Mouse (Mus musculus): Measurements from ENCODE around the gene Slc25a27.
A peak's percentile ranks its signal among the peaks of the same experiment; 100 is the strongest.

Slc25a27 gene

DNA sequence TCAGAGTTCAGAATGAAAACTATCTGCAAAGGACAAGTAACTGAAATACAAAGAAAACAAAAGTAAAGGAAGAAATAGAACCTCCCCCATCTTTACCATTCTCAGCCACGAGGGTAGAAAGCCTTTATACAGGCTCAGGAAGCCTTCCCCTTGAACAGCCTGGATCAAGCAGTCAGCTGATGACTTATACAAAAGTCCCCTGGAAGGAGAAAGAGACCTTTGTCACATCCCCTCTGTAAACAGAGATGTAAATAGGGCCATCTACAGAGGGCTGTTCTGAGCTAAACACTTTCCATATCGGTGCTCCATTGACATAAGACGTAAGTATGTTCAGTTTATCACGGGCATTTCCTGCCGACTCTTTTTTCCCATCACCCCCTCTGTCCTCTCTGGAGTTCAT, 20.1 kb downstream of the Slc25a27 start:
- ATAC-seq (ENCODE audit: low TSS enrichment): no peak

DNA sequence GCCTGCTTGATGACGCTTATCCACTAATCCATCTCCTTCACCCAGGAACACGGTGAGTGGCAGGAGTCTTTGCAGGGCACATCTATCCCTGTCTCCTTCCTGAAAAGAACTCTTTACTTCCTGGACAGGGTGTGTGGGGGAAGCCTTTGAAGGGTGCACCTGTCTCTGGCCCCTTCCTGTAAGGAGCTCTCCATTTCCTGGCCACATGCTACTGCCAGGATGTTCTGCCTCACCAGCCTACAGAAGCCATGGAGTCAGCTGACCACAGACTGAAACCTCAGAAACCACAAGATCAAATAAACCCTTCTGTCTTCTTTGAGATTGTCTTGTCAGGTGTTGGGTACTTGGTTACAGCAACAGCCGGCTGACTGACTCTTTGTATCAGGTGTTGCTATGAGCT, 21.9 kb downstream of the Slc25a27 start:
- ATAC-seq (ENCODE audit: low TSS enrichment): no peak

DNA sequence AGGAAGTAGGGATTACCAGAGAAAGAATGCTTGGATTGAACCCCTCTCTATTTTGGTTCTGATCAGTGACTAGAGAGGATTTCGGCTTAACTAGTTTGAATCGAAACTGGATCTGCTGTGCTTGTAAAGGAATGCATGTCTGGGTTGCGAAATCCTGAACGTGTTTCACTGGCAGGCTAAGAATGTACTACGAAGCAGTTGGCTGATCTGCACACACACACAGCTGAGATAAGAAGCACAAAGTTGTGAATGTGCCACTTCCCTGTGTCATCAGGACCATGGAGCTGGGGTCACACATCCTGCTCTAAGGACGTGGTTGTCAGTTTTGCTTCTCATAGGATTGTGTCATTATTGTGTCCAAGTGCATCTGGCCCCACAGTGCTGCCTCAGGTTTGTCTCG, 22.6 kb downstream of the Slc25a27 start:
- ATAC-seq (ENCODE audit: low TSS enrichment): 0 out of 2 replicates have a peak, but pooled peaks have one; percentile 16

DNA sequence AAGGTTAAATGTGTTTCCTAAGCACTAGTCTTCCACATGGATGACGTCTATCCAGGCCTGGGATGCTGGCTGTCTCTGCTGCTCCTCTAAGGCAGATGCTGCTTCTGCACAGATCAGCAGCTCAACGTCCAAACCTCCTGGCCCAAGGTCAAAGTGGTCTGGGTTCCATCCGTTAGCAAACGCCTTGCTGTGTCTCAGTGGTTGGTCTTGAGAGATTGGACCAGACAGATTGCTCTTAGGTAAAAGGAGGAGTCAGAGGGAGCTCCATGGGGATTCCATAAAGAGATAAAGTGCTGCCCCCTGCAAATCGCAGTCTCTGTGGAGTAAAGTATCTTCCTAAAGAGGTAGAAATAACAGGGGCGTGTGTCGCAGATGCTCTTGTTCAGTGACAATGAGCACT, 23.8 kb downstream of the Slc25a27 start:
- no peak for ATAC-seq (ENCODE audit: low TSS enrichment)

DNA sequence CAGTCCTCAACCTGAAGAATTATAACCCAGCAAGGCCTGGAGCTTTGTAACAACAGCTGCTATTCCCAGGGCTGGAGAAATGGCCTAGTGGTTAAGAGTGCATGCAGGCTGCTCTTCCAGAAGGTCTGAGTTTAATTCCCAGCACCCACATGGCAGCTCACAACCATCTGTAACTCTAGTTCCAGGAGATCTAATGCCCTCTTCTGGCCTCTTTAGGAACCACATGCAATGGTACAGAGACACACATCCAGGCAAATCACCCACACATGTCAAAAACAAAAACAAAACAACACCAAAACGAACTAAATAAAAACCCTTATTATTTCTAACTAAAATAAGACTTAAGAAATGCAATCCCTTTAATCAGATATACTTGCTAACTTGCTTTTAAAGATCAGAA, 26.2 kb downstream of the Slc25a27 start:
- ATAC-seq (ENCODE audit: low TSS enrichment): no peak

DNA sequence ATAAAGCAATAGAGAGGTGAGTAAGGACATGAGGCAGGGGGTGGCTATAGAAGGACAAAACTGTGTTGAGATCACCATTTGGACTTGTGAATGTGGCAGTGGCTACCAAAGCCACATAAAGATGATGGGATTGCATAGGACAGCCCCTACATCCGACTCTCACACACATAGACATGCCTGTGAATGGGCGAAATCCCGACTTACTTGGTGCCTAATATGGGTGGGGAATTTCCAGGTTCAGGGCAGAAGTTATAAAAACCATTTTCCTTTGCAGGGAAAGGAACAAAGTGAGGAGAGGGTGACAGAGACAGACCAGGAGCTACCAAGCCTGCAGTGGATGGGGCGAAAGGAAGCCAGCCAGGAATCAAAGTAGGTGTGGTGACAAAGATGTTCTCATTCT, 29.9 kb downstream of the Slc25a27 start:
- ATAC-seq (ENCODE audit: low TSS enrichment): no peak

DNA sequence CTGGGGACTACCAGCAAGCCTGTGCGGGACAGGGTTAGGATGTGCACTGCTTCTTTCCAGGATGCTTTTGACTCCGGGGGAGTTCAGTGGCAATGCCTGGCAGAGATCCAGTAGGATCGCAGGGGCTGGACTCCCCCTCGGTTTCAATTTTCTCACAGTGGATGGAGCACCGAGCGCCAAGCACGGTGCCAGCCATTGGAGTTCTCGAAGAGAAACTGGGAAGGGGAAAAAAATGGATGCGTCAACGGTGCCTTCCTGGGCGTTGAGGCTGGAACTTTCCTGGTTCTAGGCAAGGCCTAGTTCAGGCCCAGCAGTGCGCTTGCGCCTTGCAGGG, 36.6 kb downstream of the Slc25a27 start:
- ATAC-seq (ENCODE audit: low TSS enrichment): no peak

DNA sequence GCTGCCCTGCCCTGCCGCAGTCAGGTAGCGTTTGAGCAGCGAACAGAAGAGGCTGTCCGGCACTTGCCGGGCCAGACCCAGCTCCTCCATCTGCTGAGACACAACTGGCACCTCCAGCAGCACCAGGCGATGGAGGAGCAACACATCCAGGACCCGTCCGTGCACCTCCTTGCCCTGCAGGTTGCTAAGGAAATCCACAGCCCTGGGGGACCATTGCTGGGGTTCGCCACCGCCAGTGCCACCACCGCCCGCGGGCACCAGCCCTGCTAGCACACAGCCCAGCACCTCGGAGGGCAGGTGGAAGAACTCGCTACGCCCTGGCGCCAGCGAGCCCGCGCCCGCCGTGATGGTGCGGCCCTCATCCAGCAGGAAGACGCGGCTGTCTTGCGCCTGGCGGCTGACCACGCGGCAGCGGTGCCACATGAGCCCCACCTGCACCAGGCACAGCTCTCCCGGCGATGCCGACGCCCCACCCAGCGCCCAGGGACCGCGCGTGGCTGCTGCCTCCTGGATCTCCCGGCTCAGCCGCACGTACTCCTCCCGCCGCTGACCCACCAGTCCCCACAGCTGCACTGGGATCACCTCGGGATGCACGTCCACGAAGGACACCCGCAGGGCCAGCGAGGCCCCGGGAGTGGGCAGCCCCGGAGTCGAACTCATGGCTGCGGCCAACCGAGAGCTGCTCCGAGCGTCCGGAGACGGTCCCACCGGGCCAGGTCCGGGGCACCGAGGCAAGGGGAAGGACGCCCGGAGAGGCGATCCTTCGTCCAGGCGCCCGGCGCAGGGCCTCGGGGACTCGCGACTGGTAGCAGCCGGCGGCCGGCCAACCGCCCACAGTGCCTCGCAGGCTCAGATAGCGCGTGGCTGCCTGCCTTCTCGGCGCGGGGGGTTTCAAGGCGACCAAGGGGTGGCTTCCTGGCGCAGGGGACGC, 37.3 kb downstream of the Slc25a27 start, which contains the start of gene Tdrd6:
Tdrd6 (minus strand) TSS at position 804 of the 931 bp plus-strand sequence.
- ATAC-seq (ENCODE audit: low TSS enrichment): peak; percentile 63

DNA sequence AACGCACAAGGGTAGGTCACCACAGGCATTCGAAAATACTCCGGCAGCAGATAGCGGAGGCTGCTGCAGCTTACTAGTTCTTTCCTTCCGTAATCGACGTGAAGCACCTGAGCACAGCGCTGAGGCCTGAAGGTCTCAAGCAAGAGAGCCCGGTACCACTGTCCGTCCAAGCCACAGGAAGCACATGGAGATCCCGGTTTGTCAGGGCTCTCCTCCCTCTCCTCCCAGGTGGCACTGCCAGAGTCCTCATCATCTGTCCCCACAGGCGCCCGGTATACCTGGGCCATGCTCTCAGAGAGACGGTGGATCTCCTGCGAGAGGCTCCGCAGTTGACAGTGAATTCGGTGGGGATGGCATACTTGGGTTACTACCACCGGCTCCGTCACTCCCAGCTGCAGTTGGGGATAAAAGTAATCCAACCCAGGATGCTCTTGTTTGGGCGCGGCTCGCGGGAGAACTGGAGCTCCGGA, 38.0 kb downstream of the Slc25a27 start:
- peak; percentile 19; the same call in 1 of the 2 replicates for ATAC-seq (ENCODE audit: low TSS enrichment)

DNA sequence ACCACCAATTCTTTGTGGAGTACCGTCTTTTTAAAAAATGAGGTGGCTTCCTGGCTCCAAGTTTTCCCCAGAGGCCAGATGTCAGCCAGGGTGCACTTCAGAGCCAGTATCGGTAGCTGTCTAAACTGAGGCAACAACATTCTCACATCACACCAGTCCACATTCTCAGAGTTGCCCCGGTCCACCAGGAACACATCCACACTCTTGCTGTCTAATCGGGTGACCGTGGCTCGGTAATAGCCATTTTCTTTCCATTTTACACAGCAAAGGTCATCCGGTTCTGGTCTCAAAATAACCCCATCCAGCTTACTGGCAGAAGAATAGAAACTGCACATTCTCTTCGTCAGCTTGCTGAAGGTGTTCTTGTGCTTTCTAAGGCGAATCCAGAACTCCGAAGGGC, 38.8 kb downstream of the Slc25a27 start:
- ATAC-seq (ENCODE audit: low TSS enrichment): no peak

DNA sequence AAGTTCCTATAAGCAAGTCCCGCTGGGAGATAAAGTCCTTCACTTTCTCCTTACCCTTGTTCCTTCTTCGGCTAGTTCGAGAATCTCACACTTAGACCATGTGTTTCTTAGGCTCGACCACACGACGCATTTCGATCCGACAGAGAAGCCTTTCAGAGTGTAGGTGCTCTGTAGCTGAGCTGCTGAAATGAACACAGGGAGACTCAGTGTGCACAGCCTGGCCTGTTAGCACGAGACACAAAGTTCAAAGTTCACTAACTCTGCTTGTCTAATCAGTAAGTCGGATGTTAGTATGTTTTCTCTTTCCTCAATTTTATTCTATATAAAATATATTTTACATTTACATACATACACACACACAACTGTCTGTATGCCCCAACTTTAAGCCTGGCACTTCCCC, 44.9 kb downstream of the Slc25a27 start:
- ATAC-seq (ENCODE audit: low TSS enrichment): no peak

DNA sequence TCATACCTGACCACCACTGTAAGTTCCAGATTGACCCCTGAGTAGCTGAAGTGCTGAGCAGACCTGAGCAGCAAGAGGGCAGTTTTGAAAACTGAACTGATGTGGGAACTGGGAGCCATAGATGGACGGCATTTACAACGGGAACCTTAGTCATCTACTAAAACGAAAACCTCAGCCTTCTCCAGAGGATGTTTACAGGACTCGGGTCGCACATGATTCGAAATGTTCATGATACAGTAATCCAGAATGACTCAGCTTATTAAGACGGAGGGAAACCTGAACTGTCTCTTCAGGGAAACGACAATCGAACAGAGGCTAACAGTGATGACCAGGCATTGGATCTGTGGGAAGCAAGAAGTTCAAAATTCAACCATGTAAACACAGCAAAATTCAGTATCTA, 47.9 kb downstream of the Slc25a27 start:
- ATAC-seq (ENCODE audit: low TSS enrichment): no peak

DNA sequence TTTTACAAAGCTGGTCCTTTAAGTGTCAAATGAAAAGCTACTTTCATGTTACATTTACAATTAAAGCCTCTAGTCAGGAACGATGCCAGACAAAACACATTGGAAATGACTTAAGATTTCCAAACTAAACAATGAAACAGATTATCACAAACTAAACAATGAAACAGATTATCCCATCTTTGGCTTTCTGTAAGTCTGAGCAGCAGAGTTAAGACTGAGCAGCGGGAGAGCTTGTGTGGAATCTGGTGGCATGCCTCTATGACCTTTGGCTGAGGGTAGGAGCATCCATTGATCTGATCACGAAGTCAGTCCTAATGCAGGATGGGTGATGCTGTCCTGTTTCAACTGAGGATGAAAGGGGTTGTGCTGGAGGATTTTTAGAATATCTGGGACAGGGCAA, 54.8 kb downstream of the Slc25a27 start:
- no peak for ATAC-seq (ENCODE audit: low TSS enrichment)

DNA sequence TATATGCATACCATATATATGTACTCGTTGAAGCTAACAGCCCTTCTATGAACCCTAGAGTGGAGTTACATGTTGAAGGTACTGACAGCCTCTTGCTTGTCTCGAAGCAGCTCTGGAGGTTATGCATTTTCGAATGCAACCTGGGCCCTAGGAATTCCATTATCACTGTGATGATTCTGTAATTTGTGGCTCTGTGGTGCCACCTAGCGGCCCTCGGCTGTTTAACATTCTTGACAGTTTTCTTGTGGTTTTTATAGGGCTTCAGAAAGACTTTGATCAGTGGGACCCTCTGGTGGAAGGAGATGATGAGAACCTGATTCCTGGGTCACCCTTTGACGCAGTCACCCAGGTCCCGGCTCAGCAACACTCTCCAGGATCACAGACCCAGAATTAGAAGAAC, 55.4 kb downstream of the Slc25a27 start:
- ATAC-seq (ENCODE audit: low TSS enrichment): peak; percentile 57

DNA sequence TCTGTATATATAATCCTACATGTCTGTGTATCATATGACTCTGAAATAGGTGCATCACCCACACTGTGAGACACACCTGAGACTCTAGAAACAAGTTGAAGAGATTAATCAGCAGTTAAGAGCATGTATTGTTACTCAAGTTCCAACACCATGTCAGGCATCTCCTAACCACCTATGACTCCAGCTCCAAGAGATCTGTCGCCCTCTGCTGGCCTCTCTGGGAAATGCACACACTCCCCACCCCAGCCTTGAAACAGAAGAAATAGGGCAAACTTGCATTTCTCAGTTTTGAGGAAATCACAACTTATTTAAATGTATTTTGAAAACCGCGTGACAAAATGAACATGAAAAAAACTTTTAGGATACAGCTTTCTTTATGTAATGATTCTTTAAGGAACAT, 60.3 kb downstream of the Slc25a27 start:
- peak; percentile 64; the same call in 1 of the 2 replicates for ATAC-seq (ENCODE audit: low TSS enrichment)

DNA sequence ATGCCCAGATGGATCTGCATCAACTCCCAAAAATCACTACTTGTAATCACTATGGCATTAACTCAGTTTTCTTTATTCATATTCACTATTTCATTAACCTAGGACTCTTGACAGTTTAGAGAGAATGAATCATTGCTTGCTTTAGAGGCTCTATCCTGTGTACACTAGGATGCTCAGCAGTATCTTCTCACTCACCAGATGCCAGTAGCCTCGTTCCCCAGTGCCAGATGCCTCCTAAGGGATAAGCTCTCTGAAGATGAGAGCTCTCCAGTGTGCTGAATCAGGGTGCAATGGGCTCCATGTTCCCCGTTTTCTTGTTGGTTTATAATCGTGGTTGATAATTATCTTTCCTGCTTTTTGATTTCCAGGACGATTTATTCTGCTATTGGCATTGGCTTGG, 68.3 kb downstream of the Slc25a27 start:
- ATAC-seq (ENCODE audit: low TSS enrichment): peak; percentile 64; the same call in 1 of the 2 replicates

DNA sequence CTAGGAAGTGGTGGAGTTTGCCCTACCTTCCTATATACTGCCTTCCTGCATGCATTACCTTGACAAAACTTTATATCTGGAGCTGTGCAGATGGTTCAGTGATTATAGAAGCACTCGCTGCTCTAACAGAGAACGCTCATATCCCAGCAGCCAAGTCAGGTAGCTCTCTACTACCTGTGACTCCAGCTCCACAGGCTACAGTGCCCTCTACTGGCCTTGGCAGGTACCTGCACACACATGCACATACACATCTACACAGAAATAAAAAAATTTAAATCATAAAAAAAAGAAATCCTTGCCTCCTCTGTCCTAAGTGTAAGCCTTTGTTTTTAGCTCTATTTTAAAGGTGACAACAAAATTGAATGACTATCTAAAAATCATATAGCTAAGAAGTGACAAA, 69.3 kb downstream of the Slc25a27 start:
- ATAC-seq (ENCODE audit: low TSS enrichment): no peak

DNA sequence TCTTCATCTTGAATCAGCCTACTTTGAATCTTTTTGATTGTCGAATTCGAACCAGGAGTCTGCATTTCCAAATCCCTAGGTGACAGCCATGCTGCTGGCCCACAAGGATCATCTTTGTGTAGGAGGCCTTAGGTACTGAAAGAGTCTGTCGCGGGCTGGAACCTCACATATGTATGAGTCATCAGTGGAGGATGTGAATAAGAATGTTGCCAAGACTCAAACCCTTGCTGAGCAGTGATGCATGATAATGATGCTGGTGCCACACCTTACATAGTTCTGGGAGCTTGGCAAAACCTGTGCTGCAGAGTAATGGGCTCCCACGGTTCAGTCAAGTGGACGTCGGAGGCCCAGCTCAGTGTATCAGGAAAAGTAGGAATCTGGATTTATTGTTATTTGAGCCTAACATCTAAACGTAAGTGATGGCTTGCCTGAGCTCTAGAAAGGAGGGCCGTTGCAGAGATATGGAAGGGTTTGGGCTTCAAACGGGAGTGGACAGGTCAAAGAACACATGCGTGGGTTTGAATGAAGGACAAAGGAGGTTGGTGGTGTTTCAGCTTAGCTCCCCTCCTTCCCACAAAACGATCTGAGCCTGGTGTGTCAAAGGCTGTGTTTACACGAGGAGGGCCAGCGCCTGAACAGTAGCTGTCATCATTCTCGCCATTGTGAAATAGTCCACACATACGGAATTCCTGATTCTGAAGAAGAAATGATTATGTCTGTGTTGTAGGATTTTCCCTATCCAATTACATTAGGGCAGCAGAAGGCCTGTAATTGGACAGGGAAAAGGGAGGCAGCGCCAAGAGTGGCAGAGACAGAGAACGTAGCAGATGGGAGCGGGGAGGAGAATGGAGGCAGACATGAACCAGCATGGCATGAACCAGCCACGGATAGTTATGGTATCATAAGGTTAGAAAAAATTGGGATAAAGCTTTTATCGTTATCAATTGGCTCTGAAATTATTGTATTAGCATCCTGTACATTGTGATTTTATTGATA, 74.4 kb downstream of the Slc25a27 start:
- peak; percentile 100 for ATAC-seq (ENCODE audit: low TSS enrichment)
